Mouse (Mus musculus) CH12.LX (cell line): ENCODE results near the gene Chd5. TPM values are rescaled to one million over a fixed set of nuclear protein-coding genes. Genes with fewer than 3 reads are reported as not detected.

Experiments
- DNase-seq: peaks from one replicate; pipeline ENCODE4 v3.0.0-alpha.2; 2013; ENCODE audit errors: extremely low read depth
- H3K27ac ChIP-seq: 2 replicates; pipeline ENCODE4 v1.5.1; 2012; ENCODE audit warnings: low read depth, mild to moderate bottlenecking, control low read depth, moderate library complexity; ENCODE audit not compliant: insufficient read depth
- H3K27me3 ChIP-seq: replicated peaks from 2 replicates; pipeline ENCODE3; 2012; ENCODE audit warnings: inconsistent platforms
- H3K36me3 ChIP-seq, 2 experiments: replicated peaks in 1 of 2; 2 replicates each; pipeline versions ENCODE3 to v1.6.1; 2012; ENCODE audit warnings: inconsistent platforms in 1 of 2, low read length in 1 of 2, mild to moderate bottlenecking in 1 of 2, mixed read lengths in 1 of 2, moderate library complexity in 1 of 2; ENCODE audit not compliant: control insufficient read depth in 1 of 2, insufficient read depth in 1 of 2
- H3K4me1 ChIP-seq, 2 experiments: 2 replicates each; pipeline ENCODE4 v1.6.1; 2012; ENCODE audit warnings: inconsistent platforms in 1 of 2, moderate library complexity in 1 of 2; ENCODE audit not compliant: insufficient read depth in 2 of 2, control insufficient read depth in 1 of 2
- H3K4me2 ChIP-seq: 2 replicates; pipeline ENCODE4 v1.6.1; 2012; ENCODE audit warnings: low read depth, mild to moderate bottlenecking, control low read depth; ENCODE audit not compliant: poor library complexity, insufficient read depth, severe bottlenecking
- H3K4me3 ChIP-seq, 3 experiments: fragments of 150-350 bp in 1 of 3; sonication (generic) in 1 of 3; replicated peaks in 1 of 3; 2 replicates each; pipeline versions ENCODE3 to v1.5.1; 2011 to 2012; ENCODE audit warnings: low read depth in 2 of 3, low read length in 2 of 3, mild to moderate bottlenecking in 2 of 3, moderate library complexity in 2 of 3, control low read depth in 1 of 3, improper control_type of control experiment in 1 of 3, inconsistent platforms in 1 of 3, mixed read lengths in 1 of 3; ENCODE audit not compliant: poor library complexity in 1 of 3
- H3K79me2 ChIP-seq: replicated peaks from 2 replicates; pipeline ENCODE4 v1.6.1; 2012; ENCODE audit warnings: mild to moderate bottlenecking, moderate library complexity; ENCODE audit not compliant: control insufficient read depth, poor library complexity, insufficient read depth, severe bottlenecking; ENCODE audit errors: extremely low read depth
- H3K9ac ChIP-seq: 2 replicates; pipeline ENCODE4 v1.6.1; 2012; ENCODE audit warnings: low read depth, mild to moderate bottlenecking, control low read depth, moderate library complexity; ENCODE audit not compliant: insufficient read depth
- H3K9me3 ChIP-seq: replicated peaks from 2 replicates; pipeline ENCODE3; 2012; ENCODE audit warnings: low read length, inconsistent platforms, mixed read lengths
- CTCF ChIP-seq, 2 experiments: IDR thresholded peaks in 1 of 2; conservative IDR thresholded peaks in 1 of 2; 2 replicates each; pipeline ENCODE4 v1.5.1; 2011 to 2012; ENCODE audit warnings: low read depth in 2 of 2, low read length in 2 of 2, improper control_type of control experiment in 1 of 2, inconsistent platforms in 1 of 2, mild to moderate bottlenecking in 1 of 2, moderate library complexity in 1 of 2
- ELF1 ChIP-seq: IDR thresholded peaks from 2 replicates; pipeline ENCODE4 v1.6.1; 2014; ENCODE audit warnings: low read depth, mild to moderate bottlenecking, inconsistent platforms, low read length, improper control_type of control experiment
- EP300 ChIP-seq: IDR thresholded peaks from 2 replicates; pipeline ENCODE4 v1.6.1; 2011; ENCODE audit warnings: low read length, improper control_type of control experiment
- ETS1 ChIP-seq: conservative IDR thresholded peaks from 2 replicates; pipeline ENCODE4 v1.6.1; 2012; ENCODE audit warnings: low read depth, mild to moderate bottlenecking, inconsistent platforms, low read length, improper control_type of control experiment, moderate library complexity
- HCFC1 ChIP-seq: IDR thresholded peaks from 2 replicates; pipeline ENCODE4 v1.6.1; 2012; ENCODE audit warnings: low read depth, mild to moderate bottlenecking, inconsistent platforms, low read length, improper control_type of control experiment
- JUN ChIP-seq: IDR thresholded peaks from 2 replicates; pipeline ENCODE4 v1.6.1; 2011; ENCODE audit warnings: low read depth, mild to moderate bottlenecking, low read length, improper control_type of control experiment, moderate library complexity; ENCODE audit not compliant: insufficient read depth
- JUND ChIP-seq: conservative IDR thresholded peaks from 2 replicates; pipeline ENCODE4 v1.6.1; 2011; ENCODE audit warnings: low read depth, low read length, improper control_type of control experiment
- KAT2A ChIP-seq: IDR thresholded peaks from 2 replicates; pipeline ENCODE4 v1.6.1; 2012; ENCODE audit warnings: low read length, improper control_type of control experiment, inconsistent platforms; ENCODE audit not compliant: insufficient replicate concordance
- MAFK ChIP-seq: IDR thresholded peaks from 2 replicates; pipeline ENCODE4 v1.6.1; 2011; ENCODE audit warnings: low read length, improper control_type of control experiment; ENCODE audit not compliant: insufficient replicate concordance
- MAX ChIP-seq: IDR thresholded peaks from 2 replicates; pipeline ENCODE4 v1.6.1; 2011; ENCODE audit warnings: low read length, improper control_type of control experiment
- MEF2A ChIP-seq: IDR thresholded peaks from 2 replicates; pipeline ENCODE4 v1.6.1; 2014; ENCODE audit warnings: low read depth, mild to moderate bottlenecking, inconsistent platforms, low read length, improper control_type of control experiment, borderline replicate concordance
- MYC ChIP-seq: IDR thresholded peaks from 2 replicates; pipeline ENCODE4 v1.6.1; 2011; ENCODE audit warnings: low read depth, mild to moderate bottlenecking, improper control_type of control experiment, low read length
- NRF1 ChIP-seq: IDR thresholded peaks from 2 replicates; pipeline ENCODE4 v1.6.1; 2014; ENCODE audit warnings: low read depth, mild to moderate bottlenecking, inconsistent platforms, low read length, improper control_type of control experiment, moderate library complexity
- POLR2A ChIP-seq: IDR thresholded peaks from 2 replicates; pipeline ENCODE4 v1.6.1; 2011; ENCODE audit warnings: low read depth, mild to moderate bottlenecking, improper control_type of control experiment, low read length
- POLR2AphosphoS2 ChIP-seq: IDR thresholded peaks from 2 replicates; pipeline ENCODE4 v1.6.1; 2011; ENCODE audit warnings: low read depth, low read length, improper control_type of control experiment
- RCOR1 ChIP-seq: conservative IDR thresholded peaks from 2 replicates; pipeline ENCODE4 v1.6.1; 2012; ENCODE audit warnings: low read depth, mild to moderate bottlenecking, inconsistent platforms, low read length, improper control_type of control experiment
- SMC3 ChIP-seq: IDR thresholded peaks from 2 replicates; pipeline ENCODE4 v1.6.1; 2011; ENCODE audit warnings: low read depth, low read length, improper control_type of control experiment
- UBTF ChIP-seq: IDR thresholded peaks from 2 replicates; pipeline ENCODE4 v1.6.1; 2012; ENCODE audit warnings: low read depth, mild to moderate bottlenecking, inconsistent platforms, low read length, improper control_type of control experiment, moderate library complexity
- USF1 ChIP-seq: IDR thresholded peaks from 2 replicates; pipeline ENCODE4 v1.6.1; 2014; ENCODE audit warnings: low read depth, mild to moderate bottlenecking, inconsistent platforms, low read length, improper control_type of control experiment
- USF2 ChIP-seq: conservative IDR thresholded peaks from 2 replicates; pipeline ENCODE4 v1.6.1; 2011; ENCODE audit warnings: low read depth, low read length, improper control_type of control experiment
- ZNF384 ChIP-seq: IDR thresholded peaks from 2 replicates; pipeline ENCODE4 v1.6.1; 2012; ENCODE audit warnings: low read depth, low read length, improper control_type of control experiment, inconsistent platforms
- dilution Hi-C: fragments of 300-500 bp; cut with MboI; formaldehyde crosslinking; loops from 2 replicates; pipeline ENCODE4 v1.14.3; 2020; ENCODE audit warnings: low sequenced_read_pairs; ENCODE audit not compliant: extremely low pct_unique_long_range_greater_than_20kb, extremely low pct_ligation_motif_present
- in situ Hi-C: fragments of 300-500 bp; cut with MboI; formaldehyde crosslinking; loops from 3 replicates; pipeline ENCODE4 v1.14.3; 2019; ENCODE audit warnings: low sequenced_read_pairs, low pct_ligation_motif_present, low pct_unique_long_range_greater_than_20kb, mixed read lengths
- polyA plus RNA-seq: library from polyadenylated mRNA; unstranded; fragments of >175 nt; gene quantifications from 2 replicates; pipeline ENCODE4 v1.2.1, GENCODE M21; 2012; ENCODE audit warnings: low read depth; ENCODE audit not compliant: insufficient read length
- total RNA-seq, 2 experiments: library from RNA; depleted of rRNA; stranded (reverse); fragments of 300-350 nt in 1 of 2; fragments of >200 nt in 1 of 2; gene quantifications; 2 replicates each; pipeline ENCODE4 v1.2.3; 2012 to 2014

The Chd5 gene
- total and polyA plus RNA-seq, 3 experiments = 0.44 to 3.4 (median 1.2) TPM

- TF ChIP-seq MYC (no peak), POLR2A (no peak), JUND (no peak), MEF2A (no peak), MAX (no peak), USF1 (no peak), ETS1 (no peak), ZNF384 (no peak), UBTF (no peak), USF2 (no peak), CTCF (conservative IDR thresholded peaks at IDR 0.05 in 1 of 2, IDR thresholded peaks at IDR 0.05 in 1 of 2; ENCODE audit: low read depth in 2 of 2, low read length in 2 of 2) (no peak), POLR2AphosphoS2 (no peak), MAFK (no peak), ELF1 (no peak), JUN (no peak), RCOR1 (no peak)
- in situ Hi-C loops = loop anchor here (5.0 kb wide), 1 partner anchor 66 kb away; no protein-coding TSS in a partner anchor
- Histone ChIP-seq H3K9ac (no peak overlapping the region), H3K4me2 (no peak overlapping the region), H3K79me2 (no peaks in the 10 kb centered on the region), H3K27ac (no peak overlapping the region), H3K36me3 (no peaks in the 10 kb centered on the region), H3K27me3 (peaks cover 7% of the 10 kb centered on the region), H3K9me3 (no peaks in the 10 kb centered on the region), H3K4me1 (peaks cover 15 to 26% of the 10 kb centered on the region in 2 experiments), H3K4me3 (no peak overlapping the region)
- no peak for DNase-seq
- dilution Hi-C loops = no loop called here
Observed at GRCm38 (mm10) chr4:152350722-152351421, 12.4 kb downstream of the Chd5 start.

DNA sequence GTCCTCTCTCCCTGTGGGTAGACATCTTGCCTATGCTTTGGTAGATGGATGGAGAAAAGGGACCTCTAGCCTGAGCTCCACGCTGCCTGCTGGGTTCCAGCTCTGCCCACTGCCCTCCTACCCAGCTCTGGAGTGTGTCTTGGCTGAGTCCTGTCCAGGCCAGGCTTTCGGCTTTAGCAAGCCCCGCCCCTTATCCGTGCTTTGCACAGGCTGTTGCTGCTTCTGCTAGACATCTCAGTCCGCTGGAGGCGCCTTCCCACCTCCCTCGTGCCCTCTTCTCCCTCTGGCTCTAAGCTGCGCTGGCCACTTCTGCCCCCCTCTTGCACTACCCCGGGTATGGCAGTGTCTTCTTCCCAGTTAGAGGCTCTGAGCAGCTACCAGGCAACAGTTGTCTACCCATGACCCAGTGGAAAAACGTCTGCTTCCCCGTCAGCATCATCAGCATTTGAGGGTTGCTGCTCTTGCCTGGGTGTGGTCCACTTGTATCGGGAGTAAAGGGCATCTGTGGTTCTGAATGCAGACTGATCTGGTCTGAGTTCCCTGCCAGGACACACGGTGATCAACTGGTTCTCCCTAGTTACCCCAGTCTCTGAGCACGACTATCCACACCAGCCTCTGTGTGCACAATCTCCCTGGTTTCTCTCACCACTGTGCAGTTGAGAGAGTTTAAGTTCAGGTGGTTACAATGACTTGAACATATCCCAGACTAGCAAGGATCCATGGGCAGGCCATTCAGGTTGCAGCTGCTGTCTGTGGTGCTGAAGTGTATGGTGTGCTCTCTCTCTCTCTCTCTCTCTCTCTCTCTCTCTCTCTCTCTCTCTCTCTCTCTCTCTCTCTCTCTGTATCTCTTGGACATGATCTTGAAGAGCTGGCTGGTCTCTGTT is 13.2 kb downstream of the Chd5 start:
- Histone ChIP-seq H3K4me3 (no peak overlapping the region), H3K9me3 (no peaks in the 10 kb centered on the region), H3K36me3 (peaks cover 0 to under 1% of the 10 kb centered on the region in 2 experiments), H3K79me2 (no peaks in the 10 kb centered on the region), H3K27ac (no peak overlapping the region), H3K4me2 (no peak overlapping the region), H3K27me3 (peaks cover 7% of the 10 kb centered on the region), H3K4me1 (peaks cover 13 to 19% of the 10 kb centered on the region in 2 experiments), H3K9ac (no peak overlapping the region)
- dilution Hi-C loops (no loop called here), in situ Hi-C loops (loop anchor here (5.0 kb wide), 1 partner anchor 66 kb away; no protein-coding TSS in a partner anchor)
- DNase-seq = no peak
- TF ChIP-seq HCFC1 (no peak), EP300 (no peak), ELF1 (no peak), USF1 (no peak), SMC3 (no peak), NRF1 (no peak), ETS1 (no peak), KAT2A (no peak)
